Mouse (Mus musculus) cerebellum, adult 9-11 months (tissue): ENCODE data around the gene Ddo.
A peak's percentile ranks its signal among the peaks of the same experiment; 100 is the strongest.

Experiments used
- DNase-seq: peaks from one replicate; pipeline ENCODE4 v3.0.0; 2022

The Ddo gene

GRCm38 (mm10) chr10:40629656-40630311, at the start of gene Ddo:
Ddo (plus strand) TSS chr10:40630011.
- peak; percentile 86 for DNase-seq

GRCm38 (mm10) chr10:40583584-40584255, 46.1 kb upstream of the Ddo start:
- DNase-seq = no peak

GRCm38 (mm10) chr10:40592186-40592585, 37.6 kb upstream of the Ddo start:
- DNase-seq = no peak

- no peak for DNase-seq
Observed at GRCm38 (mm10) chr10:40597177-40597576, 32.6 kb upstream of the Ddo start.

GRCm38 (mm10) chr10:40604706-40605394, 25.0 kb upstream of the Ddo start:
- no peak for DNase-seq

- DNase-seq = no peak
Observed at GRCm38 (mm10) chr10:40617973-40618372, 11.8 kb upstream of the Ddo start.

GRCm38 (mm10) chr10:40619760-40620159, 10.1 kb upstream of the Ddo start:
- no peak for DNase-seq

- peak; percentile 62 for DNase-seq
Observed at GRCm38 (mm10) chr10:40629140-40629539, 671 bp upstream of the Ddo start.

GRCm38 (mm10) chr10:40630457-40630856, 646 bp downstream of the Ddo start:
- peak; percentile 69 for DNase-seq

GRCm38 (mm10) chr10:40630961-40631360, 1.1 kb downstream of the Ddo start:
- DNase-seq = no peak

- DNase-seq = no peak
Observed at GRCm38 (mm10) chr10:40632087-40632486, 2.3 kb downstream of the Ddo start.

- DNase-seq = no peak
Observed at GRCm38 (mm10) chr10:40637331-40637730, 7.5 kb downstream of the Ddo start.

GRCm38 (mm10) chr10:40638276-40638675, 8.5 kb downstream of the Ddo start:
- peak; percentile 86 for DNase-seq

- DNase-seq = peak; percentile 65
Observed at GRCm38 (mm10) chr10:40638823-40639819, 9.3 kb downstream of the Ddo start.

GRCm38 (mm10) chr10:40640406-40640805, 10.6 kb downstream of the Ddo start:
- no peak for DNase-seq

- peak; percentile 78 for DNase-seq
Observed at GRCm38 (mm10) chr10:40641901-40642300, 12.1 kb downstream of the Ddo start.

- no peak for DNase-seq
Observed at GRCm38 (mm10) chr10:40643126-40643525, 13.3 kb downstream of the Ddo start.

- DNase-seq = no peak
Observed at GRCm38 (mm10) chr10:40644456-40644855, 14.6 kb downstream of the Ddo start.

GRCm38 (mm10) chr10:40645346-40645745, 15.5 kb downstream of the Ddo start:
- no peak for DNase-seq

- no peak for DNase-seq
Observed at GRCm38 (mm10) chr10:40648776-40649175, 19.0 kb downstream of the Ddo start.

GRCm38 (mm10) chr10:40649634-40650033, 19.8 kb downstream of the Ddo start:
- no peak for DNase-seq

- DNase-seq = no peak
Observed at GRCm38 (mm10) chr10:40651676-40652075, 21.9 kb downstream of the Ddo start.

- no peak for DNase-seq
Observed at GRCm38 (mm10) chr10:40665270-40665669, 35.5 kb downstream of the Ddo start.
